Mouse (Mus musculus) heart, embryonic 11.5 days (tissue): ENCODE data around the gene Tbkbp1. TPM values are rescaled to one million over a fixed set of nuclear protein-coding genes. Genes with fewer than 3 reads are reported as not detected.
A peak's percentile ranks its signal among the peaks of the same experiment; 100 is the strongest.

Experiments
- ATAC-seq: fragments of 200-750 bp; cut with Nextera tagmentation; replicated peaks from 2 replicates; pipeline ENCODE4 v1.8.0; 2017; ENCODE audit warnings: moderate library complexity; ENCODE audit not compliant: insufficient number of reproducible peaks, low FRiP score, low TSS enrichment
- H3K27ac ChIP-seq: fragments of 300-500 bp; sonication (generic); 2 replicates; pipeline ENCODE4 v1.5.1; 2014; ENCODE audit warnings: mild to moderate bottlenecking, low read depth, low read length
- H3K27me3 ChIP-seq: fragments of 300-500 bp; sonication (generic); 2 replicates; pipeline ENCODE4 v1.6.1; 2014; ENCODE audit warnings: mild to moderate bottlenecking, low read length, mixed read lengths; ENCODE audit not compliant: control insufficient read depth, insufficient read depth
- H3K36me3 ChIP-seq: fragments of 300-500 bp; sonication (generic); 2 replicates; pipeline ENCODE4 v1.6.1; 2014; ENCODE audit warnings: mild to moderate bottlenecking, low read length, moderate library complexity, mixed read lengths; ENCODE audit not compliant: control insufficient read depth, insufficient read depth
- H3K4me1 ChIP-seq: fragments of 300-500 bp; sonication (generic); 2 replicates; pipeline ENCODE4 v1.6.1; 2014; ENCODE audit warnings: low read length; ENCODE audit not compliant: control insufficient read depth, insufficient read depth
- H3K4me2 ChIP-seq: fragments of 300-500 bp; sonication (generic); 2 replicates; pipeline ENCODE4 v1.6.1; 2014; ENCODE audit warnings: mild to moderate bottlenecking, moderate library complexity
- H3K4me3 ChIP-seq: fragments of 300-500 bp; sonication (generic); 2 replicates; pipeline ENCODE4 v1.5.1; 2014; ENCODE audit warnings: low read depth, low read length
- H3K9ac ChIP-seq: fragments of 300-500 bp; sonication (generic); 2 replicates; pipeline ENCODE4 v1.6.1; 2014; ENCODE audit warnings: mild to moderate bottlenecking, low read depth, low read length, moderate library complexity
- H3K9me3 ChIP-seq: fragments of 300-500 bp; sonication (generic); replicated peaks from 2 replicates; pipeline ENCODE4 v1.6.1; 2016; ENCODE audit warnings: low read length; ENCODE audit not compliant: control insufficient read depth
- WGBS: fragments of 180-500 bp; shearing (Covaris S2); extraction: QIAGEN DNeasy Blood & Tissue Kit; methylation state at CpG from one replicate; pipeline ENCODE4 v1.1.7; 2014; ENCODE audit not compliant: insufficient replicate concordance; 5-methylcytosine and 5-hydroxymethylcytosine counted together
- polyA plus RNA-seq: library from polyadenylated mRNA; unstranded; fragments of >200 nt; fragmentation: Nextera tagmentation; extraction: Ambion mirVana; gene quantifications from 2 replicates; pipeline ENCODE4 v1.2.1, GENCODE M21; 2014

Gene Tbkbp1
- polyA plus RNA-seq, 1 experiment from 2014 or later: 5.7 TPM

GRCm38 (mm10) chr11:97142159-97142608 is 9.1 kb downstream of the Tbkbp1 start:
- no peak overlapping the region for H3K4me2 ChIP-seq
- no peak overlapping the region for H3K27ac ChIP-seq
- no peak overlapping the region for H3K9ac ChIP-seq
- no peak for ATAC-seq
- H3K4me3 ChIP-seq: no peak overlapping the region
- H3K27me3 ChIP-seq: peaks cover 43% of the 10 kb centered on the region
- peaks cover 28% of the 10 kb centered on the region for H3K4me1 ChIP-seq
- H3K9me3 ChIP-seq: no peaks in the 10 kb centered on the region
- H3K36me3 ChIP-seq: peaks cover 2% of the 10 kb centered on the region; the same call in 1 of the 2 replicates
- 69% methylated on average over 8 of the region's 8 CpGs for WGBS

DNA sequence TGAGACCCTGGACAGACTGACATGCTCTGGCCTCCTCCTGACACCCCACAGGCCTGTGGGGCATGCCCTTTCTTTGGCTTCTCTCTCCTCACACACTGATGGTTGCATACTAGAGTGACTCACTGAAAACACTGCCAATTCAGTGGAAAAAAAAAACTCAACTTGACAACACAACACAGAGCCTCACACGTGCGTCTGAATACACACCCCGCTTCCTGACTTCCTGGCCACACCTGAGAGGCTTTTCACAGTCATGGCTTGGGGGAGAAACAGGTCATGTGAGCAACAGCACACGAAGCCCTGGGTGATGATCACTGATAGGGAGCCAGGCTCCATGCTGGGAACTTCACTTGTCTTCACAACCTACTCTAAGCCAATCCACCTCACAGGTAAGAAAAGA is 10.5 kb downstream of the Tbkbp1 start:
- Histone ChIP-seq H3K27me3 (peaks cover 47% of the 10 kb centered on the region), H3K9me3 (no peaks in the 10 kb centered on the region), H3K4me1 (peaks cover 20% of the 10 kb centered on the region), H3K27ac (no peak overlapping the region), H3K4me2 (no peak overlapping the region), H3K4me3 (no peak overlapping the region), H3K36me3 (peaks cover 2% of the 10 kb centered on the region; the same call in 1 of the 2 replicates), H3K9ac (no peak overlapping the region)
- WGBS: 67% methylated on average over 4 of the region's 4 CpGs
- ATAC-seq: no peak

GRCm38 (mm10) chr11:97139256-97139655 is 12.0 kb downstream of the Tbkbp1 start:
- 18% methylated on average over 15 of the region's 15 CpGs for whole genome bisulfite sequencing
- H3K36me3 ChIP-seq: peaks cover 2% of the 10 kb centered on the region; the same call in 1 of the 2 replicates
- H3K4me2 ChIP-seq: peak overlapping the region; percentile 79
- peaks cover 55% of the 10 kb centered on the region for H3K27me3 ChIP-seq
- H3K4me1 ChIP-seq: peaks cover 14% of the 10 kb centered on the region
- peak overlapping the region; percentile 42 for H3K4me3 ChIP-seq
- H3K9me3 ChIP-seq: no peaks in the 10 kb centered on the region
- no peak overlapping the region for H3K27ac ChIP-seq
- ATAC-seq: no peak
- H3K9ac ChIP-seq: peak overlapping the region; percentile 65

DNA sequence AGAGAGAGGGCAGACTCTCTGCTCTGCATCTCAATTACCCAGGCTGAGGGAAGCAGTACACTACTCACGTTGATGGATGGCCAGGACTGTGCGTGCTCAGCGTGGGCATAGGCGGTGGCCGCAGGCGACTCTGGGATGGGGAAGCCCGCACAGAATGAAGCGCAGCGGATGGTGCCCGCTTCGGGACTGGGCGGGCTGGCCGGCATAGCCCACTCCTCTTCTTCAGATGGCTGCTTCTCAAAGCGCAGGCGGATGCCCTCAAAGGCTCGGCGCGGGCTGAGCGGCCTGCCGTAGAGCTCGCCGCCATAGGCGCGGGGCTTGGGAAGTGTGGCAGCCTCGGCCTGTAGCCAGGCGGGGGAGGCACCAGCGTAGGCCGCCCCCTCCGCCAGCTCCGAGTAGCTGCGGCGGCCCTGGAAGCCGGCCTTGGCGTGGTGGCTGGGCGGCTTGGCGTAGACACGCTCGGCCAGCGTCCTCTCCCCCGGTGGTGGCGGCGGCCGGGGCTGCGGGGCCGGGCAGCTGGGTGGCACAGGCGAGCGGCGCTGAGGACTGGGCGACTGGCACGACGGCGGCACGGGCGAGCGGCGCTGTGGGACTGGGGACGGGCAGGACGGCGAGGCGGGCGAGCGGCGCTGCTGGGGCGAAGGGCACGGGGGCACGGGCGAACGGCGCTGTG is 12.6 kb downstream of the Tbkbp1 start:
- Histone ChIP-seq H3K4me3 (peak overlapping the region; percentile 42), H3K27ac (no peak overlapping the region), H3K4me1 (peaks cover 14% of the 10 kb centered on the region), H3K9ac (peak overlapping the region; percentile 65), H3K4me2 (peak overlapping the region; percentile 79), H3K36me3 (peaks cover 2% of the 10 kb centered on the region; the same call in 1 of the 2 replicates), H3K27me3 (peaks cover 58% of the 10 kb centered on the region), H3K9me3 (no peaks in the 10 kb centered on the region)
- 15% methylated on average over 67 of the region's 69 CpGs for WGBS
- no peak for ATAC-seq

DNA sequence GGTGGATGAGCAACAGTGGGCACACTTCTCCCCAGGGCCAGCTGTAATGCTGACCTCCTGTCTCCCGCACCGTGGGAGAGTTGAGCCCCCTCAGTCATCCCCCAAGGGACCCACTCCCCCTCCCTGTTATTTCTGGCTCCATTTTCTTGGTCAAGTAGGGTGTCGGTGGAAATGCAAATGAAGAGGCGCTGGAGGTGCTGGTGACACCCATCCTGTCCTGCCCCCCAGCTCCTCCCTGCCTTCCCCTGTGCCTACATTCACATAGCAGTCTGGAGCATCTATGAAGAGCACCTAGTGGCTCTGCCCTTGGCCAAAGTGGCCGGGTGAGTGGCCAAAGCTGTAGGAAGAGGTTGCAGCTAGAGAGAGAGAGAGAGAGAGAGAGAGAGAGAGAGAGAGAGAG is 18.0 kb downstream of the Tbkbp1 start:
- no peak overlapping the region for H3K4me2 ChIP-seq
- WGBS: 51% methylated on average over 5 of the region's 5 CpGs

DNA sequence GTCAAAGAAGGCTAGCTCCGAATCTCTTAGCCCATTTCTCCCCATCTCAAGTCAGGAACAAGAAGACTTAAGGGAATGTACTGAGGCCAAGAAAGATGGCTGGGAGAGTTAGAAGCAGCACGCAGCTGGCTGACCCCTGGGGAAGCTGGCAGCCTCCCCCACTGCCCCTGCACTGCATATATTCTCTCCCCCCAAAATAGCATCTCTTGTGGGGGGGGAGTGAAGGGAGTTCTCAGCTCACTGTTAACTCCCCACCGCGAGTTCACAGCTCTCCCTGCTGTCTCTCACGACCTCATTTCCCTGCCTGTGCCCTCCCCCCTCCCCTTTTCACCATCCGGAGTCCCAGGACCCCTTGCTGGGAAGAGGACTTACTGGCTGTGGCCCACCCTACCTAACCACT is 19.1 kb downstream of the Tbkbp1 start:
- no peak overlapping the region for H3K4me2 ChIP-seq
- H3K36me3 ChIP-seq: no peaks in the 10 kb centered on the region
- H3K27ac ChIP-seq: no peak overlapping the region
- H3K4me1 ChIP-seq: no peaks in the 10 kb centered on the region
- 11% methylated on average over 6 of the region's 6 CpGs for WGBS
- H3K4me3 ChIP-seq: no peak overlapping the region
- H3K9ac ChIP-seq: no peak overlapping the region
- ATAC-seq: no peak
- H3K9me3 ChIP-seq: no peaks in the 10 kb centered on the region
- H3K27me3 ChIP-seq: peaks cover 34% of the 10 kb centered on the region

More for the DNA sequence above, 18.0 kb downstream of the Tbkbp1 start:
- Histone ChIP-seq H3K27me3 (peaks cover 45% of the 10 kb centered on the region), H3K4me3 (no peak overlapping the region), H3K36me3 (no peaks in the 10 kb centered on the region), H3K9me3 (no peaks in the 10 kb centered on the region), H3K9ac (no peak overlapping the region), H3K4me1 (peaks cover 2% of the 10 kb centered on the region; the same call in 1 of the 2 replicates), H3K27ac (no peak overlapping the region)
- no peak for ATAC-seq

DNA sequence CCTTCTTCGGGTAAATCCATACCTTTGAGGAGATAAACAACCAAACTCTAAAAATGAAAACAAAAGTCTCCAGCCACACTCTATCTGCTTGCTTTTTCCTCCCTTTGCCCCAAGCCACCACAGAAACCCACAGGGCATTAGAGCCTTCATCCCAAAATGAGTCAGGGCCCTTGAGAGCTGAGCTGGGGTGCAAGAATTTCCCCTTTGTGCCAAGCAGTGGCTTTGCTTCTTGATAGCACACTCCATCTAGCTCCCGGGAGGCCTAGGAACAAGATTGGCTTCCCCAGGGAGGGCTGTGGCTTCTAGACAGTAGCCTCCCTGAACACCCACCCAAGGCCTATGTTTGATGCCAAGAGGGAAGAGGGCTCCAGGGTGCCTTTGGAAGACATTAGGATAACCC is 19.6 kb downstream of the Tbkbp1 start:
- H3K27me3 ChIP-seq: peaks cover 31% of the 10 kb centered on the region
- ATAC-seq: no peak

GRCm38 (mm10) chr11:97130318-97130717 is 21.0 kb downstream of the Tbkbp1 start:
- H3K27me3 ChIP-seq: peaks cover 34% of the 10 kb centered on the region
- H3K9me3 ChIP-seq: no peaks in the 10 kb centered on the region
- H3K27ac ChIP-seq: no peak overlapping the region
- no peak for ATAC-seq
- H3K9ac ChIP-seq: no peak overlapping the region
- no peaks in the 10 kb centered on the region for H3K36me3 ChIP-seq
- WGBS: 63% methylated on average over 7 of the region's 7 CpGs
- no peak overlapping the region for H3K4me2 ChIP-seq
- peaks cover 2% of the 10 kb centered on the region; the same call in 1 of the 2 replicates for H3K4me1 ChIP-seq
- H3K4me3 ChIP-seq: no peak overlapping the region

More for the DNA sequence above, 19.6 kb downstream of the Tbkbp1 start:
- Histone ChIP-seq H3K4me2 (no peak overlapping the region), H3K9ac (no peak overlapping the region), H3K9me3 (no peaks in the 10 kb centered on the region), H3K4me1 (peaks cover 2% of the 10 kb centered on the region; the same call in 1 of the 2 replicates), H3K4me3 (no peak overlapping the region), H3K27ac (no peak overlapping the region), H3K36me3 (no peaks in the 10 kb centered on the region)
- WGBS: 57% methylated on average over 2 of the region's 2 CpGs

DNA sequence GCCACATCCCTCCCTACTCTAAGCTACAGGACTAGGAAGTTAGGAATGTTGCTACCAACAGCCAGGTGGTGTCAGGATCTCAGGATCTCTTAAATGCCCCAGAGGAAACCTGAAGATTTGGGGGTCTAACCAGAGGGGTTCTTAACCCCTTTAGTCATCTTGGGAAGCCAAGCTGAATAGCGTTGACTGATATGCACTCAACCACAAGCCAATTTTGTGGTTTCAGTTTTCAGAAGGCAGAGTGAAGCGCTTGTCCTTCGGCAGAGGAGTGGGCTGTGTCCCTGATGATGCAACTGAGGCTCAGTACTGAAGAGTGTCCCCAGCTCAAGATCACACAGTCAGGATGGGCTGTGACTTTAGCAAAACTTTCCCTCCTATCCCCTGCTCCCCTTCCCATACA is 22.3 kb downstream of the Tbkbp1 start:
- Histone ChIP-seq H3K4me1 (peaks cover 5% of the 10 kb centered on the region; the same call in 1 of the 2 replicates), H3K36me3 (no peaks in the 10 kb centered on the region), H3K4me2 (no peak overlapping the region), H3K9ac (no peak overlapping the region), H3K9me3 (no peaks in the 10 kb centered on the region), H3K27me3 (peaks cover 25% of the 10 kb centered on the region), H3K27ac (no peak overlapping the region), H3K4me3 (no peak overlapping the region)
- WGBS: 42% methylated on average over 3 of the region's 3 CpGs
- ATAC-seq: no peak
